Mouse (Mus musculus): Measurements from ENCODE around the gene Hnrnpul1.

The Hnrnpul1 gene

DNA sequence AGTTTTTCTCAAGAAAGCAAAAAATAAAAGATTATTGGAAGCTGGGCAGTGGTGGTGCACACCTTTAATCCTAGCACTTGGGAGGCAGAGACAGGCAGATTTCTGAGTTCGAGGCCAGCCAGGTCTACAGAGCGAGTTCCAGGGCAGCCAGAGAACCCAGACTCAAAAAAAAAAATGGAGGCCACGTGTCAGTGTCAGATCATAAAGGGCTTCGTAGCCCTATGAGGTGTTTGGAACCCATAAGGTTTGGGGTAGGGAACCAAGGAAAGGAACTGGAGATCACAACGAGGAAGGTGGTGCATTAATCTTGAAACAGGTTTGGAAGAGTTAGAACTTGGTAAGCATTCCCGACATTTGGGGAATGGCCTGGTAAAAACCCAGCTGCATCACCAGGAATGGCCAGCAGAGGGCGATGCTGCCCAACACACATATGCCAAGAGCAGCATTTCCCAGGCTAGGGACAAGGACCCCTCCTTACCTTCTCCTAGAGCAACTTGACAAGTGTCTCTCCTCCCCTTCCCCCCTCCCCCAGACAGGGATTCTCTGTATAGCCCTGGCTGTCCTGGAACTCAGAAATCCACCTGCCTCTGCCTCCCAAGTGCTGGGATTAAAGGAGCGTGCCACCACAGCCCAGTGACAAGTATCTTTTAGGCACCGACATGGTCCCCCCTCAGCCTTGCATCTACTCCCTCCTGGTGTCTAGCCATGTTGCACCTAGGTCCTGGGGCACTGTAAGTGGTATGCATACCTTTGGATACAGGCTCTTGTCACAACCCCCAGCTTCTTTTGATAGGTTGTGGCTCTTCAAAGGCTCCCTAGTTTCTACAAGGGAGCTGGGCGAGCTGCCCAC lies 34.6 kb downstream of the Hnrnpul1 start:
- peak; percentile 53 to 59 for DNase-seq (ENCODE audit: low spot score in 2 of 2)

DNA sequence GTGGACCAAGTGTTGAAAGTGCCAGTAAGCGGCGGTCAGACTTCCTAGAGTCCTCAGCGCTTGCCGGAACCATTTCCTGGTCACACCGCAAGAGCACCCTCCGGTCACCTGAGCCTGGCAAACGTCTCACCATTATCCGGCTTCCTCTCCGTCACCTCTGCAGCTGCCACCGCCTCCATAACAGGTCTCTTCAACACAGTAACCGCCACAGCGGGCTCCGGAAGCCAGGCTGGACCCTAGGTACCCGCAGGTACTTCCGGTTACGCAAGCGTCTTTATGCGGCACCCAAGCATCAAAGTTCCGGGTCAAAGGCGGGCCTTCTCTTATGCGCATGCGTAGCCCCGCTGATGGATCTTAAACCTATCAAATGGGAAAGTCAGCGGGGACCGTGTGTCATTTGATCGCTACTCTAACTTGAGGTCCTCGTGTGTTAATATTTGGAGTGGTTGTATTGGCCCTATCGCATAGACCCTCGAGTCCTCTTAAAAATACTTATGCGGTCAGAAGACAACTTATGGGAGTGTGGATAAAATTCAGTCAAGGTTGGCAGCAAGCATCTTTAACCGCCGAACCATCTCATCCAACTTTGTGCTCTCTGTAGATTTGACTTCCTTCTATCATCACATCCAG lies 35.7 kb downstream of the Hnrnpul1 start, which contains the start of gene Ccdc97:
Ccdc97 (minus strand) TSS at position 301 of the 630 bp plus-strand sequence.
- peak; percentile 95 to 96 for DNase-seq (ENCODE audit: low spot score in 2 of 2)

DNA sequence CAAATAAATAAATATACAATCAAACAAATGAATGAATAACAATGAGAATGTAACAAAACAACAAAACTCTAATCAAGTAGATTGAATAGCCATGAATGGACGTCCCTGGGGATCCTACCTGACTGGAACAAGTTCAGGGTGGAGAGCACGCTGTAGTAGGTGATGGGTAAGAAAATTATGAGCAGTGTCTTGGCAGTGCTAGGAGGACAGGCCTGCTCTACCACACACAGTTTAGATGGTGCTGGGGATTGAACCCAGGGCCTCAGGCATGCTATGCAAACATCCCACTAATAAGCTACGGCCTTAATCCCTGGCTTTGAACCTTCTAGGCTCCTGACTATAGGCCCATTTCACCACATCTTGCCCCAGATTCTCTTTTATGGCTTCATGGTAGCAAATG lies 37.1 kb downstream of the Hnrnpul1 start:
- no peak for DNase-seq (ENCODE audit: low spot score in 2 of 2)

DNA sequence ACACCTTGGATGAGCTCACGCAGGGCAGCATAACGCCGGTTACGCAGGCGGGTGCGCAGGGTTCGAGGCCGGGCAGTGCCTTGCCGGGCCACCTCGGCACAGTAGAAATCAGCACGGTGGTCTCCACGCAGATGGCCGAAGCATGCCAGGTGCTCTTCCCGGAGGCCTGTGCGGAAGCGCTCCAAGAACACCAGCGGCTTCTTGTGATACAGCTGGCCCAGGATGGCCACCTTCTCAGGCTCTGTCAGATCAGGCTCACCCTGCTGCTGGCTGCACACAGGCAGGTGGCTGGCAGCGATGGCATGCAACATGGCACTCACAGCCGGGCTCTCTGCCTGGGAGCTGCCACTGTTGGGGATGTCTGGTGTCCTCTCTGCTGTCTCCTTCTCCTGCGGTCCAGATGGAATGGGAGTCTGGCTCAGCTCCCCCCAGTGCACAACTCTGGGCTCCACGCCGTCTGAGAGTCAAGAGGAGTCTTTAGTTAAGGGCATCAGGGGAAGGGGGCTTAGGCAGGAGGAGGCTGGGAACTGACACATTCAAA lies 38.8 kb downstream of the Hnrnpul1 start:
- no peak for DNase-seq (ENCODE audit: low spot score in 2 of 2)

DNA sequence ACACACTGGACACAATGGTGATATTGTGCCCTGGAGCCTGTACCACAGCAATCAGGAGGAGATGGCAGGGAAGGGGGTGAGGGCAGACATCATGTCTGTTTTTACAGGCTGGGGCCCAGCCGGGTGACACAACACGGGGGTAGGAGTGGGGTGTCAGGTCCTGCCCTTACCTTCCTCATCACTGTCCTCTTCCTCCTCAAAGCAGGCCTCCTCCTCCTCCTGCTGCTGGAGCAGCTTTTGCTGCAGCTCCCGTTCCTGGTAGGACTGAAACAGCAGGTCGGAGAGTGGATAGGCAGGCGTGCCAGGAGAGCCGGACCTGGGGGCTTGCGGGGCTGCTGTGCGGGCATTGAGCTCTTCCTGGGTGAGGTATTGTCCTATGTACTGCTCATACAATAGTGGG lies 40.0 kb downstream of the Hnrnpul1 start:
- no peak for DNase-seq (ENCODE audit: low spot score in 2 of 2)

DNA sequence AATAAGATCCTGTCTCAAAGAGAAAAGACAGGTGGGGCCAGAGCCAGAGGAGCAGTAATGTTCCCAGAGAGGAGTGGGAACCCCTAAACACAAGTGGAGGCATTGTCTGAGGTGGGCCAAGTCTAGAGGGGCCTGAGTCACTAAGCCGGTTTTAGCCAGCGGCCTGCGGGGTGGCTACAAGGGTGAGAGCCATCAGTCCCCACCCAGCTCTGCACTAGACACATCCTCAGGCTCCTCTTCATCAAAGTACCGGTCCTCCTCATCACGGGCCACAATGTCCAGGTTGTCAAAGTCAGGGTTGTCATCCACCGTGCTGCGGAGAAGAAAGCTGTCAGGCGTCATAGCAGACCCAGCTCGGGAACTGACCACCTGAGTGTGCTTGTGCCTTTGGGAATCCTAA lies 41.8 kb downstream of the Hnrnpul1 start:
- no peak for DNase-seq (ENCODE audit: low spot score in 2 of 2)

DNA sequence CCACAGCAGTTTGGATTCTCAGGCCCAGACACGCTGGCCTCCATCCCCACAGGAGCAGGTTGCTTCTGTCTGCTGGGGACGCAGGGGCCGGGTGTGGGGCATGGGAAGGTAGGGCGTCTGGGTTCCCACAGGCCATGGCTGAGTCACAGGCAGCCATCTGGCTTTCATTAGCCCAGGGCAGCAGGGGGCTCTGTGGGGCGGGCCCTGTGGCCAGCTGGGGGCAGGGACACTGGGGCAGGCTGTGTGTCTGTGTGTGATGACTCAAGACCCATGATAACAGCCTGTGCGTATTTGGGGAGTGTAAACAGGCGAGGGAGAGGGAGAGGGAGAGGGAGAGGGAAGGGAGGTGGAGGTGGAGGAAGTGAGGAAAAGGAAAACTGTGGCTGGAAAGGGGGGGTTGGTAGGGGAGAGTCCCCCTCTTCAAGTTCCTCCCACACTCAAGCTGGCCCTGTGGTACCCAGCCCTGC lies 42.8 kb downstream of the Hnrnpul1 start:
- DNase-seq (ENCODE audit: low spot score in 2 of 2), result peak; percentile 35 to 47

DNA sequence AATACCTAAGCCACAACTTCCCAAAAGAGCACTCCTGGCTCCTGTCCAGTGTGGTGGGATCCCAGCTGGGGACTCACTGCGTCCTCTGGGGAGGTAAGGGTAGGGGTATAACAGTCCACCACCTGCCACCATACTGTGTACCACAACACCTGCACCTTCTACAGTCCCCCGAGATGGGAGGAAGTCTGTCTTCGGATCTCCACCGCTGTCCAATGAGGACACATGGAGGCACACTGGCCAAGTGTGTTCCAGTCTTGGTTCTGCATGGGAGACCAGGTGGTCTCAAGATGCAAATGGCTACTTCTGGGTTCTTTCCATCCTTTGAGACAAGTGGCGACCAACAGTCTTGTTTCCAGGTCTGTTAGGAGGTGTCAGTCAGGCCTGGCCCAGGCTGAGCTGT lies 43.4 kb downstream of the Hnrnpul1 start:
- no peak for DNase-seq (ENCODE audit: low spot score in 2 of 2)

DNA sequence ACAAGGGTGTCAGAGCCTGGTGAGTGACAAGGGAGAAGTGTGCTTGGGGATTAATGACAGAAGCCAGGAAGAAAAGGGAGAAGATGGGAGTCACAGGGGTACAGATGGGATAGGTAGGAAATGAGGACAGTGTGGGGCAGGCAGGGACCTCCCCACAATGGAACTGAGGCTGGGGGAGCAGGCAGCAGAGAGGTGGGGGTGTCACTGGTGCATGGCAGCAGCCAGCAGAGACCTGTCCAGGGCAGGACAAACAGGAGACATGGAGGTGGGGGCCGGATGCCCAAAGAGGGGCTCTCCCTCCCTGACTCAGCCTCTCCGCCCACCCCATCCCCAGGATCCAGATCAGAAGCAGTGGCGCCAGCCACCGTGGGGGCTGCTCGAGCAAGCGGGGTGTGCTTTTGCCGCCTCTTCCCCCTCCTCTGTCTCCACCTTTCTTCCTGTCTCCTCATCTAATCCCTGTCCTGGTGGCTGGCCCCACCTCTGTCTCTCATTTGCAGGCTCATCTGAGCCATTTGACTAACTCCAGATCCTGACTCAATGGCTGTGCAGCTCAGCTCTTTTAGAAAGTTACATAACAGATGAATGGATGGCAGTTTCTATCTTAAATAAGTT lies 43.9 kb downstream of the Hnrnpul1 start:
- DNase-seq (ENCODE audit: low spot score in 2 of 2), result peak in 1 of 2 experiments; percentile 17

DNA sequence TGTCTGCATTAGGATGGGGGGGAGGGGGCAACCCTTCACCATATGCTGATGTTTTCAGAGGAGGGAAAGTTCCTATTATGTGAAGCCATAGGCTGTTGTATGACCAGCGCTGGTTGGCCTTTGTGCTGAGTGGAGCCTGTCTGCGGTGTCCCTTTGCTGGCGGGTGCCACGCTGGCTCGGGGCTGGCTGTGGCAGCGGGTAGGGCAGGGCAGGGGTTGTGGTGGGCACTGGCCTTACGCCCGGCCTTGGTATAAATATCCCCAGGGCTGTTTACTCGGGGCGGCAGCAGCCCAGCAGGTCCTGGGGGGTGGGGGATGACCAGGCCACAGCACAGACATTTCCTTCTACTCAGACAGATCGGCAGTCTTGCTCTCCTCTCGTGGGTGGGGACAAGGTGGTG lies 44.6 kb downstream of the Hnrnpul1 start:
- peak; percentile 66 to 77 for DNase-seq (ENCODE audit: low spot score in 2 of 2)

DNA sequence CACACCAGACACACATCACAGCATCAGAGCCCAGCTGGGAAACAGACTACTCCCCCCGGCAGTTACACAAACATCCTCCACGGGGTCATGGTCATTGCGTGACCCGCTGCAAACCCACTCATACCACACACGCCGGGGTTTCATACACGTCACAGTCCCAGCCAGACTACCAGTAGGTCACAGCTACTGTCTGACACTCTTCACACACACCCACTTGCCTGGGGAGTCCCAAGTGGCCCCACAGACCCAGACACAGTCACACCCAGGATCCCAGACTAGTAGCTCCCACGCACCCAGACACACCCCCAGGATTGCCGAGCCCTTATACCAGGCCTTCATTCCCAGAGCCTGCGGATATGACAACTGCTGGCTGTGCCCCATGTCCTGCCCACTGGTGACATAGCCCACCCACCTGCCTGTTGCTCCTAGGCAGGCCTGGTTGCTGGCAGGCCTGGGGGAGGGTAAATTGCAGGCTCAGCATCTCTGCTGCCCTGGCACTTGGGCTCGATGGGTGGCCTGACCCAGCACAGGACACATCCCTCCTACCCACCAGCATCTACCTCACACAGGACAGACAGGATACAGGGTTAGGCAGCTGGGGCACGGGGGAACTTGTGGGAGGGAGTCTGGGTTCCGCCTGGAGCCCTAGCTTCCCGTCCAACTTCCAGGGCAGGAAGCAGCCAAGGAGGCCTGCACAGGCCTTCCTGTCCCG lies 46.8 kb downstream of the Hnrnpul1 start:
- DNase-seq (ENCODE audit: low spot score in 2 of 2), result peak; percentile 87 to 93

DNA sequence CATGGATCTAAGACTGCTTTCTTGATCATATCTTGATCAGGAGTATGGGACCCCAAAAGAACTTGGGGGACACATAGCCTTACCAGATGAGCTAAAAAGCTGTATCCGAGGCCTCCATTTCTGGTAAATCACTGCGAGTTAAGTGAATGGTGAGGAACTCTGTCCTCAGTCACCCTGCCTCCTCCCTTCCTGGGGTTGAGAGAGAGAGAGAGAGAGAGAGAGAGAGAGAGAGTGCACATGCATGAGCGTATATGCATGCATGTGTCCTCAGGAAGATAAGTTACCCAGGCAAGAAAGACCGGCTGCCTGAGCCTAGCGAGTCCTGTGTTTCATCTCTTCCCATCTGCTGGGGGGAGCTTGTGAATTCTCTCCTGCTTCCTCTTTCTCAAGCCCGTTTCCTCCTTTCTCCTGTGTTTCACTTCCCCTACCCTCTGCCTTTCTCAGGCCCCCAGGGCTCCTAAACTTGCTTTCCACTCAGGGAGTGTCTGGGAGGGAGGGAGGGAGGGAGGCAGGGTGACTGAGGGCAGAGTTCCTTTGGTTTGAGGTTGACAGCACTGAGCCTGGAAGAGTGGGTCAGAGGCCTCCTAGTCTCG lies 47.9 kb downstream of the Hnrnpul1 start:
- DNase-seq (ENCODE audit: low spot score in 2 of 2), result peak in 1 of 2 experiments; percentile 29

DNA sequence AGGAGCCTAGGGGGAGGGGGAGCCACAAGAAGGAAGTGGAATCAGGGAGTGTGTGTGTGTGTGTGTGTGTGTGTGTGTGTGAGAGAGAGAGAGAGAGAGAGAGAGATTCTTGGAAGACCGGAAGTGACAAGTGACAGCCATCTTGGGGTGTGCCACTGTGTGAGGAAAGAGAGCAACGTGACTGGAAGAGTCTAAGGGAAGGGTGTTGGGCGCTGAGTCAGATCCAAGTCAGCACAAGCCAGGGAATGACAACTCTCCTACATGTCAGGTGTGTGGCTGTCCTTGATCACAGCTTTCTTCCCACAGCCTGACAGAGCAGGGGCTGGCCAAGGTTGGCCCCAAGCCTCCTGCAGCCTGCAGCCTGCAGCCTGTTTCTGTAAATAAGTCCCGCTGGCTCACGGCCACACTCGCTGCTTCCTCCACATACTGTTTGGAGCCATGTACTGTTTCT lies 48.7 kb downstream of the Hnrnpul1 start:
- DNase-seq (ENCODE audit: low spot score in 2 of 2), result peak in 1 of 2 experiments; percentile 21

DNA sequence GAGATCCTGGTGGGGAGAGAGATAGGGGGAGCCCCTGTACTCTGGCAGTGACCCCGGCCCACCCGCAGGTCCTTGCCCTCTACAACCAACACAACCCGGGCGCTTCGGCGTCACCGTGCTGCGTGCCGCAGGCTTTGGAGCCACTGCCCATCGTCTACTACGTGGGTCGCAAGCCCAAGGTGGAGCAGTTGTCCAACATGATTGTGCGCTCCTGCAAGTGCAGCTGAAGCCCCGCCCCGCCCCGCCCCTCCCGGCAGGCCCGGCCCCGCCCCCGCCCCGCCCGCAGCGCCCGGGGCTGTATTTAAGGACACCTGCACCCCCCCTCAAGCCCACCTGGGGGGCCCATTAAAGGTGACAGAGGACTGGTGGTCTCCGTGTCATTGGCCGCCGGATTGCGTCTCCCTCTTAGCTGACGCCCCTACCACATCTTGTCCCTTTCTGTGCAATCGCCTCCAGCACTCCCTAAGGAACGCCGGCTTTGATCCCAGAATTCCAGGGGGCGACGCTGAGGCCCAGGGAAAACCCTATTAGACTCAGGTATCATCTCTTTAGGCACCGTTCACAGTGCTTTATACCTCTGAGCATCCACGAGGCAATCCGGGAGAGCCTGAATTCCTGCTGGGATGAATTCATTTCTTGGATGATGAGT lies 49.7 kb downstream of the Hnrnpul1 start:
- no peak for DNase-seq (ENCODE audit: low spot score in 2 of 2)

DNA sequence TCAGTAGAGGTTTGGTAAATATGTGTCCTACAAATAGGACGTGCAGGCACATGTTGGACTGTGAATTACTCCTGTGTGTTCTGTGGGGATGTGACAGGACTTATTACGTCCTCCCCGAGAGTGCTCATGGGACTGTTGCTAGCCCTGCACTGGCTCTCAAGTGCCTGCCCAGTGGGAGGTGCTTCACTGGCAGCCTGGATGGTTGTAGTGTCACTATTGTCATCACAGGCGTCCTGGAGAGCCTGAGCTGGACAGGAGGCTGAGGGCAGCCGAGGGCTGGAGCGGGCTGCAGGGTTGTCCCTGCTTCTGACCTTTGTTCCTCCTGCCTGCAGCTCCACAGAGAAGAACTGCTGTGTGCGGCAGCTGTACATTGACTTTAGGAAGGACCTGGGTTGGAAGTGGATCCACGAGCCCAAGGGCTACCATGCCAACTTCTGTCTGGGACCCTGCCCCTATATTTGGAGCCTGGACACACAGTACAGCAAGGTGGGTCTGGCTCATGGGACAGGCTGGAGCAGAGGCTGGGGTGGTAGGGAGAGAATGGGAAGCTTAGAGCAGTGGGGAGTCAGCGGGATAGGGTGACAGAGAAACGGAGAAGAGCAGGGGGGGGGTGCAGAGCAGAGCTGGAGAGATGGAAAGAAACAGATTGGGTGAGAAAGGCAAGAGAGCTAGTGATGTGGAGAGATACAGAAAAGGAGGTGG lies 50.6 kb downstream of the Hnrnpul1 start:
- no peak for DNase-seq (ENCODE audit: low spot score in 2 of 2)

DNA sequence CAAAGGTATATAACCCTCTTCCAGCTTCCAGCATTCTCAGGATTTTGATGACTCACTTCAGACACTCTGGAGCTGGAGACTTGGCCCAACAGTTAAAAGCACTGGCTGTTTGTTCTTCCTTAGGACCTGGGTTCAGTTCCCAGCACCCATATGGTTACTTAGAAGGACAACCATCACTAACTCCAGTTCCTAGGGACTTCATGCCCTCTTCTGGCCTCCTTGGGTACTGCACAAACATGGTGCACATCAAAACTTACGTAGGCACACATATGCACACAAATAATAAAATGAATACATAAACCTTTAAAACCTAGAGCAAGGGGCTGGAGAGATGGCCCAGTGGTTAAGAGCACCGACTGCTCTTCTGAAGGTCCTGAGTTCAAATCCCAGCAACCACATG lies 52.2 kb downstream of the Hnrnpul1 start:
- peak in 1 of 2 experiments; percentile 49 for DNase-seq (ENCODE audit: low spot score in 2 of 2)

DNA sequence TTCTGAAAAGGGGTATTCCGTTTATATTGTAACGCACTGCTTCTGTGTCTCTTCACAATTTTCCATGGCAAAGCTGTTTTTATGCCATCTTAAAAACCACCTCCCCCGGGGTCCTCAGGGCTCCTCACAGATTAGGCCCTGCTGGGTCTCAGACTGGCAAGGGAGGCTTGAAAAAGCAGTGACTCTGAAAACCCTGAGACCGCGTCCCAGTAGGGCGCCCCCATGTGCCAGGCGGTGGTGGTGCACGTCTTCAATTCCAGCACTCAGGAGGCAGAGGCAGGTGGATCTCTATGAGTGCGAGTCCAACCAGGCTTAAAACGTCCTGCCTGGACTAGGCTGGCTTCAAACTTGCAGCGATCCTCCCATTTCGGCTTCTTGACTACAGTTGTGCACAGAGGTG lies 53.8 kb downstream of the Hnrnpul1 start:
- DNase-seq (ENCODE audit: low spot score in 2 of 2), result peak; percentile 35 to 51

DNA sequence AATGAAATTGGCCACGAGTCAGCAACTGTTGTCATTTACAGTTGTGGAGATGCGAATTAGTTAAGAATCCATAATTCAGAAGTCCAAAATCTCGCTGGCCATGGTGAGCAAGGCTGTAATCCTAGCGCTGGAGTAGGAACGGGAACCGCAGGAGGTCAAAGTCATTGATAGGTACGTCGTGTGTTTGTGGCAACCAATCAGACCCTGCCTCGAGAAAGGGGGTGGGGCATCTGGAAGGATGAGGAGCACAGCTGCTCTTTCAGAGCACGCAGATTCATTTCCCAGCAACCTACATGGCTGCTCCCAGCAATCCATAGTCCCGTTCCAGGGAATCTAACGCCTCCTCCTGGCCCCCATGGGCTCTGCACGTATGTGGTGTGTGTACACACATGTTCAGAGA lies 54.7 kb downstream of the Hnrnpul1 start:
- no peak for DNase-seq (ENCODE audit: low spot score in 2 of 2)

DNA sequence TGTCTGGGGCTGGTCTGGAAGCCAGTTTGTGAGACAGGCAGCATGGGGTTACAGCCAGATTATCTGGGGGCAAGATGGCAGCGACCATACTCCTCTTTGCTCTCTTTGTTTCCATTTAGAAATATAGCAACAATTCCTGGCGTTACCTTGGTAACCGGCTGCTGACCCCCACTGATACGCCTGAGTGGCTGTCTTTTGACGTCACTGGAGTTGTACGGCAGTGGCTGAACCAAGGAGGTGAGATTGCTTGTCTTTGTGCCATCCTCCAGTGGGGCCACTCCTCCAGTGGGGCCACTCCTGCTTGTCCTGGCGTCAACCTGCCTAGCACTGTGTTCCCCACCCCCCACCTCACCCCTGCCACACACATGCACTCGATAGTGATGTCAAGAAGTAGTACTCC lies 60.5 kb downstream of the Hnrnpul1 start:
- no peak for DNase-seq (ENCODE audit: low spot score in 2 of 2)

DNA sequence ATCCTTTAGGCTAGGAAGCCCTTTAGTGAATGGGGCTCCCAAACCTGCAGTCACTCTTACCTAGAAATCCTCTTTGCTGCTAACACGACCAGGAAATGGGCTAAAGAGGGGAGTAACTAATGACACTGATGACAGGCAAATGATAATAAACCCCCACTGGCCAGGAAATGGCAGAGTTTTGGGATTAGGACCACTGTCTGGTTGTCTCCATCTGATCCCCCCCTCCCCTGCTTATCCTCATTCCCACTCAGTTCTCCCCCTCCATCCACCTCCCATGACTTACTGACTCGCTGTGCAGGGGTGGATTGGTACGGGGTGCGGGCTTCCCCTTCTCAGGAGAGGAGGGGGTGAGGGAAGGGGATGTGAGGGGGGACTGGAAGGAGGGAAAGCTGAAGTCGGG lies 64.5 kb downstream of the Hnrnpul1 start:
- no peak for DNase-seq (ENCODE audit: low spot score in 2 of 2)

Measured in natural killer cell, adult 2 months (primary cell).